Mouse (Mus musculus) intestine, embryonic 15.5 days (tissue): ENCODE measurements around the gene 1700034J05Rik. TPM values are rescaled to one million over a fixed set of nuclear protein-coding genes. Genes with fewer than 3 reads are reported as not detected.

Source experiments
- ATAC-seq: fragments of 200-750 bp; cut with Nextera tagmentation; 2 replicates; pipeline ENCODE4 v1.8.0; 2017; ENCODE audit warnings: moderate TSS enrichment, moderate library complexity
- H3K27ac ChIP-seq: fragments of 300-500 bp; sonication (generic); 2 replicates; pipeline ENCODE4 v1.5.1; 2015; ENCODE audit warnings: mild to moderate bottlenecking, inconsistent platforms
- H3K27me3 ChIP-seq: fragments of 300-500 bp; sonication (generic); replicated peaks from 2 replicates; pipeline ENCODE4 v1.6.1; 2015; ENCODE audit warnings: inconsistent platforms
- H3K36me3 ChIP-seq: fragments of 300-500 bp; sonication (generic); 2 replicates; pipeline ENCODE4 v1.6.1; 2015; ENCODE audit warnings: inconsistent platforms
- H3K4me1 ChIP-seq: fragments of 300-500 bp; sonication (generic); replicated peaks from 2 replicates; pipeline ENCODE4 v1.6.1; 2015; ENCODE audit warnings: inconsistent platforms
- H3K4me2 ChIP-seq: fragments of 300-500 bp; sonication (generic); replicated peaks from 2 replicates; pipeline ENCODE4 v1.6.1; 2015; ENCODE audit warnings: mild to moderate bottlenecking, inconsistent platforms
- H3K4me3 ChIP-seq: fragments of 300-500 bp; sonication (generic); replicated peaks from 2 replicates; pipeline ENCODE4 v1.5.1; 2015; ENCODE audit warnings: inconsistent platforms
- H3K9ac ChIP-seq: fragments of 300-500 bp; sonication (generic); 2 replicates; pipeline ENCODE4 v1.6.1; 2015; ENCODE audit warnings: inconsistent platforms
- H3K9me3 ChIP-seq: fragments of 300-500 bp; sonication (generic); 2 replicates; pipeline ENCODE4 v1.6.1; 2016; ENCODE audit warnings: inconsistent platforms
- WGBS: fragments of 180-500 bp; shearing (Covaris S2); methylation state at CpG from one replicate; pipeline ENCODE4 v1.1.7; 2015; 5-methylcytosine and 5-hydroxymethylcytosine counted together
- polyA plus RNA-seq: library from polyadenylated mRNA; unstranded; fragments of >200 nt; fragmentation: Nextera tagmentation; extraction: Ambion mirVana; gene quantifications from 2 replicates; pipeline ENCODE4 v1.2.1, GENCODE M21; 2015

1700034J05Rik gene
- polyA plus RNA-seq = 0.10 and 0.21 TPM in 2 replicates

- Histone ChIP-seq H3K36me3 (no peaks in the 10 kb centered on the region), H3K4me2 (no peak within 1 kb of the TSS), H3K27ac (no peak within 1 kb of the TSS), H3K9ac (no peak within 1 kb of the TSS), H3K4me3 (no peak within 1 kb of the TSS), H3K4me1 (peaks cover 3% of the 10 kb centered on the region), H3K27me3 (no peaks in the 10 kb centered on the region), H3K9me3 (no peaks in the 10 kb centered on the region)
- ATAC-seq = no peak
- WGBS = 83% methylated on average over 1 of the region's 1 CpGs
These were observed at the start of gene 1700034J05Rik for GRCm38 (mm10) chr6:146954258-146954657. TSS of gene 1700034J05Rik (minus strand) at chr6:146954422.

GRCm38 (mm10) chr6:146999755-147000154 lies 45.5 kb upstream of the 1700034J05Rik start:
- WGBS = 65% methylated on average over 2 of the region's 2 CpGs
- H3K4me2 ChIP-seq = no peak overlapping the region
- no peak overlapping the region for H3K27ac ChIP-seq
- H3K4me3 ChIP-seq = no peak overlapping the region
- 0 out of 2 replicates have a peak, but pooled peaks cover 6% of the 10 kb centered on the region for H3K36me3 ChIP-seq
- no peaks in the 10 kb centered on the region for H3K9me3 ChIP-seq
- no peak for ATAC-seq
- no peak overlapping the region for H3K9ac ChIP-seq
- no peaks in the 10 kb centered on the region for H3K4me1 ChIP-seq
- H3K27me3 ChIP-seq = no peaks in the 10 kb centered on the region

DNA sequence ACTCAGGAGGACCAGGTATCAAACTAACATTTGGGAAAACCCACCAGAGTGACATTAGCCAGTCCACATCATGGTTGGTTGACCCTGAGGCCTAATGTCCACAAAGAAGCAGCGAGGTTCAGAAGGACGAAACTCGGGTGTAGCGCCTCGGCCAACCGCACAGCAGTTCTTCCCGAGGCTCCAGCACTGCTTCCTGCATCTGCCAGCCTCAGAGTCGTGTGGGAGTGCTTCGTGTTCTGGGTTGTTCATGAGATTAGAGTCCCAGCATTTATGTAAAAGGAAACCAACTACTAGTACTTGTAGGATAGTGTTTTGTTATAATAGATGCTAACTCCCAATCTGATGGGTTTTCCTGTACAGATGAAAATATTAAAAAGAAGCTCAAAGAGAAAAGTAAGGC lies 45.1 kb upstream of the 1700034J05Rik start:
- H3K9ac ChIP-seq = no peak overlapping the region
- no peak overlapping the region for H3K4me2 ChIP-seq
- WGBS = 85% methylated on average over 9 of the region's 9 CpGs
- H3K36me3 ChIP-seq = 0 out of 2 replicates have a peak, but pooled peaks cover 6% of the 10 kb centered on the region
- no peak overlapping the region for H3K4me3 ChIP-seq
- no peak overlapping the region for H3K27ac ChIP-seq
- H3K4me1 ChIP-seq = no peaks in the 10 kb centered on the region
- H3K27me3 ChIP-seq = no peaks in the 10 kb centered on the region
- H3K9me3 ChIP-seq = no peaks in the 10 kb centered on the region
- ATAC-seq = no peak

DNA sequence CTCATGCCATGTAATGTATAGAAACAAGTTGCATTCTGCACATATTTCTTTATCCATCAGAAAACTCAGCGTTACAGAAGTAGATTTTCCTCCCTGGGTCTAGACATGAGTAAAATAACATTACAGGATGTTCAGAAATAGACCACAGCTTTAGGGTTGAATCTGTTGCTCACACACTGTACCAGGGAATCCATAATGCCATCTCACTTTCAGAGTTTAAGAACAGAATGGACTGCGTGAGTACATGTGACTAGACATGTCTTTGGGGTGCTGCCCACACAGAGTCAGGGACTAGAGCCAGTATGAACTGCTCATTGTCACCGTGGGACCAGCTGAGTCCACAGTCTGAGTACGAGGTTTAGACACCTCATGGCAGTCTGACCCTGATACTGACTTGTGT lies 44.5 kb upstream of the 1700034J05Rik start:
- no peak overlapping the region for H3K9ac ChIP-seq
- no peaks in the 10 kb centered on the region for H3K27me3 ChIP-seq
- H3K4me2 ChIP-seq = no peak overlapping the region
- H3K9me3 ChIP-seq = no peaks in the 10 kb centered on the region
- H3K4me3 ChIP-seq = no peak overlapping the region
- ATAC-seq = no peak
- WGBS = 90% methylated on average over 4 of the region's 4 CpGs
- 0 out of 2 replicates have a peak, but pooled peaks cover 6% of the 10 kb centered on the region for H3K36me3 ChIP-seq
- H3K27ac ChIP-seq = no peak overlapping the region
- H3K4me1 ChIP-seq = no peaks in the 10 kb centered on the region

- Histone ChIP-seq H3K27me3 (no peaks in the 10 kb centered on the region), H3K4me2 (no peak overlapping the region), H3K27ac (no peak overlapping the region), H3K9me3 (no peaks in the 10 kb centered on the region), H3K9ac (no peak overlapping the region), H3K4me1 (no peaks in the 10 kb centered on the region), H3K4me3 (no peak overlapping the region), H3K36me3 (0 out of 2 replicates have a peak, but pooled peaks cover 6% of the 10 kb centered on the region)
- peak; percentile 82 for ATAC-seq
- 63% methylated on average over 6 of the region's 6 CpGs for WGBS
These were observed 42.8 kb upstream of the 1700034J05Rik start for GRCm38 (mm10) chr6:146997006-146997405.

DNA sequence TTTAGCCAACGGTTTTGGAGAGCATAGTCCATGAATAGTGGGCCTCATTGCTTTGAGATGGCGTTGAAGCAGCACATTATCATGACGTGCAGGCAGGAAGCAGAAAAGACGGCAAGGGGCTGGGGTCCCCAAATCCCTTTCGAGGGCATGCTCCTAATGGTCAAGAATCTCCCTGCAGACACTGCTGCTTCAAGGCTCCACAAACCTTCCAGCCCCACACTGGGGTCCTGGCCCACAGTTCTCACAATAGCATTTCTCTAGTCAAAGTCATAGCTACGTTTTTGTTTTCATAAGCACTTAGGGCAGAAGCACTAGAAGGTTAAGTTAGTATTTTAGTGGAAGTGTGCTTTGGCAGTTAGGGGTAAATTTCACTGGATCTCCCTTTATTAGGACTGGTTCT lies 41.7 kb upstream of the 1700034J05Rik start:
- no peak for ATAC-seq
- no peak overlapping the region for H3K27ac ChIP-seq
- H3K4me2 ChIP-seq = no peak overlapping the region
- 0 out of 2 replicates have a peak, but pooled peaks cover 3% of the 10 kb centered on the region for H3K36me3 ChIP-seq
- H3K27me3 ChIP-seq = no peaks in the 10 kb centered on the region
- H3K9me3 ChIP-seq = no peaks in the 10 kb centered on the region
- H3K4me3 ChIP-seq = no peak overlapping the region
- H3K4me1 ChIP-seq = no peaks in the 10 kb centered on the region
- H3K9ac ChIP-seq = no peak overlapping the region
- 93% methylated on average over 6 of the region's 6 CpGs for WGBS

DNA sequence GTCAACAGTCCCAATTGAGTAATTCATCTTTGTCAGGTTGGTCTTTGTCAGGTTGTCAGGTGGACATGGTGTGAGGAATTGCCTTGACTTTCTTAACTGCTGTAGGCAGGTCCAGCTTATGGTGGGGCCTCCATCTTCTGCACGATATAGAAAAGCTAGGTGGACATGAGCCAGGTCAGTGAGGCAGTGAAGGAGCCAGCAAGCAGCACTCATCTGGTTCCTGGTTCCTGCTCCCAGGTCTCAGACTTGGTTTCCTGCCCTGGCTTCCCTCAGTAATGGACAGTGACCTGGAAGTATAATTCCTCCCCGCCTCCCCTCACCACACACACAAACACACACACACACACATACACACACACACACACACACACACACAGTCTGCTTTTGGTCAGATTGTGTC lies 41.2 kb upstream of the 1700034J05Rik start:
- 0 out of 2 replicates have a peak, but pooled peaks cover 3% of the 10 kb centered on the region for H3K36me3 ChIP-seq
- H3K9ac ChIP-seq = no peak overlapping the region
- H3K4me1 ChIP-seq = no peaks in the 10 kb centered on the region
- H3K4me3 ChIP-seq = no peak overlapping the region
- H3K4me2 ChIP-seq = no peak overlapping the region
- ATAC-seq = no peak
- H3K9me3 ChIP-seq = no peaks in the 10 kb centered on the region
- H3K27me3 ChIP-seq = no peaks in the 10 kb centered on the region
- no peak overlapping the region for H3K27ac ChIP-seq
- WGBS = 81% methylated on average over 2 of the region's 2 CpGs

DNA sequence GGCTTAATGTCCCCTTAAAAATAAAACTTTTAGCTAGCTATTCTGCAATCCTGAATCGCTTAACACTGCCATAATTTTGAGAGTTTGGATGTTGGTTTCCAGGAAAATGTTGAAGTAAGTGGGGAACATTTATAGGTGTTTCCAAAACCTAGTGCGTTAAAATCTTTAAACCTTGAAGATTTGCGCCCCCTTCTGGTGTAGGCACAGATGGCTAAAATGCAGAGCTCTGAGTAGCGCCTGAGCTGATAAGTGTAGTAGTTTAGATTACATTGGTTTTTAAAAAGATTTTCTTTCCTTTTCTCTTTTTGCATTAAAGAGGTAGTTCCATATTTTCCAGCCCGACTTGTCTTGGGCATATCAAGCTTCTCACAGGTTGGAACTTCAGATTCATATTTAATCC lies 40.0 kb upstream of the 1700034J05Rik start:
- Histone ChIP-seq H3K9ac (no peak overlapping the region), H3K4me2 (no peak overlapping the region), H3K27me3 (no peaks in the 10 kb centered on the region), H3K36me3 (no peaks in the 10 kb centered on the region), H3K4me3 (no peak overlapping the region), H3K9me3 (no peaks in the 10 kb centered on the region), H3K4me1 (no peaks in the 10 kb centered on the region), H3K27ac (no peak overlapping the region)
- 47% methylated on average over 5 of the region's 5 CpGs for WGBS
- ATAC-seq = no peak

DNA sequence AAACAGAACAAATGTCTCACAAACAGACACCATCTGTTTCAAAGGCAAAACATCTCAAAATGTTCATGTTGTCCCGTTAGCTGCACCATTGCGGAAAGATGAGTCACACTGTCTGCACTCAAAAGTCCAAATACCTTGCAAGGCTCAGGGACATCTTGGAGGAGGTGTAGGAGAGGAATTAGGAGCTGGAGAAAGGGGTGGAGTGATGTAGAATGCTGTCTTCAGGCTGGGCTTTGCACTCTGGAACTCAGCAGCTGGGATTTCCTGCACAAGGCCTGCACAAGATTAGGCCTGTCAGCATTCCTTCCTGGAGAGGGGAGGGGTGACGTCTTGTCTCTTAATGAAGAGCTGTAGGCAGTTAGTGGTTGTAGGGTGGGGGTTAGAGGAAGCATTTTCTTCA lies 30.3 kb upstream of the 1700034J05Rik start:
- no peak overlapping the region for H3K9ac ChIP-seq
- no peak overlapping the region for H3K4me3 ChIP-seq
- H3K27me3 ChIP-seq = no peaks in the 10 kb centered on the region
- no peak overlapping the region for H3K27ac ChIP-seq
- no peaks in the 10 kb centered on the region for H3K36me3 ChIP-seq
- no peak overlapping the region for H3K4me2 ChIP-seq
- H3K4me1 ChIP-seq = peaks cover 6% of the 10 kb centered on the region
- no peaks in the 10 kb centered on the region for H3K9me3 ChIP-seq
- 66% methylated on average over 3 of the region's 3 CpGs for WGBS
- ATAC-seq = 0 out of 2 replicates have a peak, but pooled peaks have one; percentile 18

- no peak overlapping the region for H3K4me3 ChIP-seq
- no peak overlapping the region for H3K27ac ChIP-seq
- no peak overlapping the region for H3K9ac ChIP-seq
- peaks cover 14% of the 10 kb centered on the region for H3K4me1 ChIP-seq
- ATAC-seq = no peak
- H3K36me3 ChIP-seq = no peaks in the 10 kb centered on the region
- H3K4me2 ChIP-seq = no peak overlapping the region
- 75% methylated on average over 1 of the region's 1 CpGs for WGBS
- no peaks in the 10 kb centered on the region for H3K27me3 ChIP-seq
- H3K9me3 ChIP-seq = no peaks in the 10 kb centered on the region
These were observed 27.1 kb upstream of the 1700034J05Rik start for GRCm38 (mm10) chr6:146981249-146981835.

GRCm38 (mm10) chr6:146979953-146980352 lies 25.7 kb upstream of the 1700034J05Rik start:
- no peak overlapping the region for H3K9ac ChIP-seq
- no peaks in the 10 kb centered on the region for H3K9me3 ChIP-seq
- peak overlapping the region; percentile 54 for H3K27ac ChIP-seq
- no peak overlapping the region for H3K4me3 ChIP-seq
- WGBS = 26% methylated on average over 3 of the region's 3 CpGs
- H3K4me2 ChIP-seq = no peak overlapping the region
- H3K27me3 ChIP-seq = no peaks in the 10 kb centered on the region
- H3K36me3 ChIP-seq = no peaks in the 10 kb centered on the region
- H3K4me1 ChIP-seq = peaks cover 14% of the 10 kb centered on the region
- ATAC-seq = peak; percentile 37; the same call in 1 of the 2 replicates

DNA sequence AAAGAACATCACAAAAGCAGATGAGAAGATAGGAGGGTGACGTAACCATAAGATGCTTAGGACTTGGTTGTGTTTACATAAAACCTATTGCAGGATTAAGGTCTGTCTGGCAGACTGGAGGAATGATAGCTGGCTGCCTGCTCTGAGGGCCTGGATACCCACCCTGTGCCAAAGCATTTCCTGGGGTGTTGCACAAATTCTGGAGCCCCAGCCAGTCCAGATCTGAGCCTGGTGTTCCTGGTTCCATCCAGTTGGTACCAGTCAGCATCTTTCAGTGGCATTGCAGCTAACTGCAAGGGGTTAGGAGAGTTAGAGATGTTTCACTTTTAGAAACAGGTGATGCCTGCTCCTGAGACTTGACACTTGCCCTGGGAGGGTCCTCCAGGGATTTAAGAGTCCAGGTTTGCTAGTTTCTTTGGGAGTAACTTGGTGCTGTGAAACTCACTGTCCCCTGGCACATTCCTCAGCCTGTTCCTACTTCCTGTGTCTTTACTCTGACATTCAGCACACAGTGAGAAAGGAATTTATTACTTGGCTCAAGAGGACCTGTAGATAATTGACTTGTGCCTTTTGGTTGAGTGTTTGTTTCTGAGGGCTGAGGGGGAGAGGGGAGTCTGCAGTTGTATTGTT lies 25.0 kb upstream of the 1700034J05Rik start:
- no peak overlapping the region for H3K4me2 ChIP-seq
- H3K27ac ChIP-seq = peak overlapping the region; percentile 54
- peaks cover 14% of the 10 kb centered on the region for H3K4me1 ChIP-seq
- no peaks in the 10 kb centered on the region for H3K27me3 ChIP-seq
- 35% methylated on average over 1 of the region's 1 CpGs for WGBS
- H3K9ac ChIP-seq = no peak overlapping the region
- peak; percentile 52 for ATAC-seq
- H3K9me3 ChIP-seq = no peaks in the 10 kb centered on the region
- no peak overlapping the region for H3K4me3 ChIP-seq
- H3K36me3 ChIP-seq = no peaks in the 10 kb centered on the region

- ATAC-seq = peak; percentile 55
- Histone ChIP-seq H3K27me3 (no peaks in the 10 kb centered on the region), H3K4me2 (no peak overlapping the region), H3K27ac (0 out of 2 replicates have a peak overlapping the region, but pooled peaks have one; percentile 54), H3K9me3 (no peaks in the 10 kb centered on the region), H3K36me3 (no peaks in the 10 kb centered on the region), H3K9ac (no peak overlapping the region), H3K4me1 (peaks cover 14% of the 10 kb centered on the region), H3K4me3 (no peak overlapping the region)
- WGBS = 26% methylated on average over 5 of the region's 5 CpGs
These were observed 24.5 kb upstream of the 1700034J05Rik start for GRCm38 (mm10) chr6:146978691-146979114.
